Mouse (Mus musculus) kidney, postnatal 0 days (tissue): ENCODE data around the gene Glrx2. TPM values are rescaled to one million over a fixed set of nuclear protein-coding genes. Genes with fewer than 3 reads are reported as not detected.
A peak's percentile ranks its signal among the peaks of the same experiment; 100 is the strongest.

Source experiments
- ATAC-seq: fragments of 200-750 bp; cut with Nextera tagmentation; replicated peaks from 2 replicates; pipeline ENCODE4 v1.8.0; 2017; ENCODE audit warnings: low read depth, moderate number of reproducible peaks, moderate TSS enrichment, moderate library complexity; ENCODE audit not compliant: low FRiP score
- DNase-seq: peaks from one replicate; pipeline ENCODE4 v3.0.0-alpha.2; 2016; ENCODE audit warnings: low spot score
- H3K27ac ChIP-seq: fragments of 300-500 bp; sonication (generic); 2 replicates; pipeline ENCODE4 v1.5.1; 2014; ENCODE audit warnings: mild to moderate bottlenecking
- H3K27me3 ChIP-seq: fragments of 300-500 bp; sonication (generic); 2 replicates; pipeline ENCODE4 v1.6.1; 2014; ENCODE audit warnings: low read length, mixed read lengths; ENCODE audit not compliant: insufficient read depth
- H3K36me3 ChIP-seq: fragments of 300-500 bp; sonication (generic); 2 replicates; pipeline ENCODE4 v1.6.1; 2014; ENCODE audit warnings: low read length, mixed read lengths; ENCODE audit not compliant: insufficient read depth
- H3K4me1 ChIP-seq: fragments of 300-500 bp; sonication (generic); replicated peaks from 2 replicates; pipeline ENCODE4 v1.6.1; 2014; ENCODE audit warnings: antibody characterized with exemption, low read length, mixed read lengths; ENCODE audit not compliant: insufficient read depth
- H3K4me2 ChIP-seq: fragments of 300-500 bp; sonication (generic); 2 replicates; pipeline ENCODE4 v1.6.1; 2014; ENCODE audit warnings: mild to moderate bottlenecking, low read length, moderate library complexity, mixed read lengths
- H3K4me3 ChIP-seq: fragments of 300-500 bp; sonication (generic); replicated peaks from 2 replicates; pipeline ENCODE4 v1.5.1; 2014; ENCODE audit warnings: low read depth, low read length
- H3K9ac ChIP-seq: fragments of 300-500 bp; sonication (generic); 2 replicates; pipeline ENCODE4 v1.6.1; 2014; ENCODE audit warnings: low read depth, low read length
- H3K9me3 ChIP-seq: fragments of 300-500 bp; sonication (generic); replicated peaks from 2 replicates; pipeline ENCODE4 v1.6.1; 2016; ENCODE audit warnings: low read length, inconsistent platforms, mixed read lengths
- CTCF ChIP-seq: IDR thresholded peaks from 2 replicates; pipeline ENCODE4 v1.5.1; 2016; ENCODE audit warnings: antibody characterized with exemption, low read depth, mild to moderate bottlenecking, moderate library complexity
- WGBS: fragments of 180-500 bp; shearing (Covaris S2); extraction: QIAGEN DNeasy Blood & Tissue Kit; methylation state at CpG from one replicate; pipeline ENCODE4 v1.1.7; 2014; 5-methylcytosine and 5-hydroxymethylcytosine counted together
- polyA plus RNA-seq: library from polyadenylated mRNA; unstranded; fragments of >200 nt; fragmentation: Nextera tagmentation; extraction: Ambion mirVana; gene quantifications from 2 replicates; pipeline ENCODE4 v1.2.1, GENCODE M21; 2015

The Glrx2 gene
- polyA plus RNA-seq, 1 experiment from 2014 or later: 121 TPM

DNA sequence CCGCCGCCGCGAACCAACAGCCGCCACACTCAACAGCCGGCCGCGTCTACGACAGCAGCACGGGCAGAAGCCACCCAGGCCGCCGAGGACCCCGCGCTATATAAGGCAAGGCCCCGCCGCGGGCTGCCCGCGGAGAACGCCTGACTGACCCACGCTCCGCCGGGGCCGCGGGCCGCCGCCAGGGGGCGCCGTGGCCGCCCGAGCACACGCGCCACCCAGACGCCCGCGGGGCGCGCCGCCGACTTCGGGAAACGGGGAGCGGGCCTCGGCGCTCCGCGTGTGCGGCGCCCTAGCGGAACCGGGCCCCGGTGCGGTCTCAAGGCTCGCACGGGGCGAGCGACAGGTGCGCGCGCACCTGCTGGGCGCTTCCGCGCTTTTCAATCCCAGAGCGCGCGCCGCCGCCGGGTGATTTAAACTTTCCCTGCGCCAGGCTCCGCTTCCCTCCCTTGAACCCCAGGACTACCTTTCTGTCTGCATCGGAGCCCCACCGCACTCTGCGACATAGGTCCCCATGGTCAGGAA is 13.3 kb upstream of the Glrx2 start, which contains the start of gene Cdc73:
Gene Cdc73, minus strand, starts transcription at position 153 of the 522 bp plus-strand sequence.
- Histone ChIP-seq H3K4me3 (peak within 1 kb of the TSS; percentile 89), H3K4me1 (no peaks in the 10 kb centered on the region), H3K4me2 (peak within 1 kb of the TSS; percentile 65), H3K9me3 (no peaks in the 10 kb centered on the region), H3K9ac (peak within 1 kb of the TSS; percentile 93), H3K36me3 (no peaks in the 10 kb centered on the region), H3K27me3 (no peaks in the 10 kb centered on the region), H3K27ac (peak within 1 kb of the TSS; percentile 95)
- DNase-seq (peak; percentile 93), ATAC-seq (peak; percentile 100)
- peak; percentile 41; the same call in 1 of the 2 replicates for TF ChIP-seq CTCF
- WGBS: under 1% methylated on average over 68 of the region's 74 CpGs

DNA sequence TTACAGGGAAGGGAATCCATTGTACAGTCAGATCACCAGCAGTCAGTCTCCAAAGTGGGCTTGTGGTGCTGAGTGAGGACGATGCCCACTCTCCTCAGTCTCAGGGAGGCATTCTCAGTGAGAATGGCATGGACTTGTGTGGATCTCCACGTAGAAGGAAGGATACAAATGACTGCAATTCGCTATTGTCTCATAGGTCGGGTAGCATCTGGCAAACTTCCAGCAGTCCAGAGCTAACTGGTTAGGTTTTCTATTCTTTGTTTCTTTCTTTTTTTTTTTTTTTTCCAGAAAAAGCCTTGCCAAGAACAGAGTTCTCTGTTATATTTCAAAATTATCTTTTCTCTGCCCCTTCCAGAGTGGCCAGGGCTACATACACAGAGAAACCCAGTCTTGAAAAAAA is 9.1 kb upstream of the Glrx2 start:
- WGBS: 62% methylated on average over 4 of the region's 4 CpGs
- no peak overlapping the region for H3K9ac ChIP-seq
- no peaks in the 10 kb centered on the region for H3K4me1 ChIP-seq
- H3K4me3 ChIP-seq: no peak overlapping the region
- H3K36me3 ChIP-seq: no peaks in the 10 kb centered on the region
- no peaks in the 10 kb centered on the region for H3K9me3 ChIP-seq
- H3K27ac ChIP-seq: no peak overlapping the region
- H3K4me2 ChIP-seq: no peak overlapping the region
- DNase-seq (no peak), ATAC-seq (no peak)
- no peak for TF ChIP-seq CTCF
- no peaks in the 10 kb centered on the region for H3K27me3 ChIP-seq

GRCm38 (mm10) chr1:143708361-143708760 is 7.8 kb upstream of the Glrx2 start:
- DNase-seq (no peak), ATAC-seq (no peak)
- Histone ChIP-seq H3K9me3 (no peaks in the 10 kb centered on the region), H3K27me3 (no peaks in the 10 kb centered on the region), H3K4me2 (no peak overlapping the region), H3K9ac (no peak overlapping the region), H3K4me3 (no peak overlapping the region), H3K4me1 (no peaks in the 10 kb centered on the region), H3K36me3 (no peaks in the 10 kb centered on the region), H3K27ac (no peak overlapping the region)
- 59% methylated on average over 6 of the region's 6 CpGs for WGBS
- no peak for TF ChIP-seq CTCF

DNA sequence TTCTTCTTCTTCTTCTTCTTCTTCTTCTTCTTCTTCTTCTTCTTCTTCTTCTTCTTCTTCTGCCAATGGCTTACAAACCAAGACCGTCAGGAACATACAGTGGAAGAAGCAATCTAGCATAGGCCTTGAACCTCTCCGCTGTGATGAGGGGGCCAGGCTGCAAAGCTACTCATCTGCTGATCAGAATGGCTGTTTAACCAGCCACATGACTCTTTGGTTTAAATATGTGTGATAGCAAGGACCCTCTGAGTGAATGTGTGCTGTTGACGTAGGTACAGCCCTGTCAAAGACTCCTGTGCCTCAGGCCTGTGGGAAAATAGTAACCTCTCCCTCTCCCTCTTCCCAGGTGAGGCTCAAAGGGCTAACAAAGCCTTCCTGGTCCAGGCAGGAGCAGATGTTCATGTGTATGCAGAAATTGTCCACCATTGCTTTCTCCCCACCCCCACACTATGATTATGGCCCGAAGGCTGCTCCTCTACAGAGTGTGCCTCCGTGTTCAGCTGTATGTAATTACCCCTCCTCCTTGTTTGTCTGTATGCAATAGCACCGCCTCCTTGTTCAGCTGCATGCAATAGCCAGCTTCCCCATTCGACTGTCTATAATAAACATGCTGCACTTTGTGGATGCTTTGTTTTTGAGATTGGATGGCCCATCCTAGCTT is 6.0 kb upstream of the Glrx2 start:
- no peak overlapping the region for H3K4me3 ChIP-seq
- DNase-seq: no peak

GRCm38 (mm10) chr1:143710627-143710976 is 5.5 kb upstream of the Glrx2 start:
- ATAC-seq: no peak

More for the DNA sequence above, 6.0 kb upstream of the Glrx2 start:
- Histone ChIP-seq H3K4me2 (no peak overlapping the region), H3K36me3 (no peaks in the 10 kb centered on the region), H3K9ac (no peak overlapping the region), H3K27me3 (no peaks in the 10 kb centered on the region), H3K27ac (no peak overlapping the region), H3K4me1 (no peaks in the 10 kb centered on the region), H3K9me3 (no peaks in the 10 kb centered on the region)
- WGBS: 72% methylated on average over 7 of the region's 7 CpGs
- no peak for TF ChIP-seq CTCF
- no peak for ATAC-seq

GRCm38 (mm10) chr1:143724456-143725064 is 8.4 kb downstream of the Glrx2 start:
- WGBS: 84% methylated on average over 5 of the region's 5 CpGs

More at GRCm38 (mm10) chr1:143710627-143710976, 5.5 kb upstream of the Glrx2 start:
- Histone ChIP-seq H3K36me3 (no peaks in the 10 kb centered on the region), H3K4me3 (no peak overlapping the region), H3K4me2 (no peak overlapping the region), H3K27ac (no peak overlapping the region), H3K9me3 (no peaks in the 10 kb centered on the region), H3K4me1 (no peaks in the 10 kb centered on the region), H3K27me3 (no peaks in the 10 kb centered on the region), H3K9ac (no peak overlapping the region)
- WGBS: 80% methylated on average over 5 of the region's 5 CpGs
- DNase-seq: no peak
- no peak for TF ChIP-seq CTCF

More at GRCm38 (mm10) chr1:143724456-143725064, 8.4 kb downstream of the Glrx2 start:
- H3K4me2 ChIP-seq: no peak overlapping the region
- no peak for ATAC-seq
- no peaks in the 10 kb centered on the region for H3K27me3 ChIP-seq
- H3K9ac ChIP-seq: no peak overlapping the region
- H3K9me3 ChIP-seq: no peaks in the 10 kb centered on the region
- no peak overlapping the region for H3K4me3 ChIP-seq
- no peak for TF ChIP-seq CTCF
- no peaks in the 10 kb centered on the region for H3K36me3 ChIP-seq
- H3K4me1 ChIP-seq: no peaks in the 10 kb centered on the region
- DNase-seq: no peak
- no peak overlapping the region for H3K27ac ChIP-seq
